Mouse (Mus musculus): ENCODE data around the gene Lingo4.

- TF ChIP-seq CTCF (IDR thresholded peaks at IDR 0.05; ENCODE audit: low read depth) (no peak), EP300 (IDR thresholded peaks at IDR 0.05; ENCODE audit: low read depth) (no peak)
Measured at GRCm38 (mm10) chr3:94391001-94391400, 7.3 kb upstream of the Lingo4 start.
